ENCODE assay signal across 11 mouse cellular contexts in genomic region chr6:56447917-56448316, GRCm38 (mm10).
A peak's percentile ranks its signal among the peaks of the same experiment; 100 is the strongest.
DNase-seq lines count a peak whose midpoint lies in the region; ATAC-seq and TF ChIP-seq lines count a peak whose summit lies in the region.
"Had no signal": no experiment of that assay in that cellular context is flagged by ENCODE, and none has a peak within 500 bp of the region (broad histone marks: within the 10 kb centered on the region; RNA-seq: fewer than 3 reads in every experiment).

No protein-coding gene starts in this region.

- no peak overlapping the region for H3K4me3 ChIP-seq in E14TG2a.4 (replicated peaks; ENCODE audit: low read length)
- no peak overlapping the region for H3K4me3 ChIP-seq in cortical plate, adult 2 months (ENCODE audit: insufficient read depth, low read length)
- H3K4me3 ChIP-seq: hindbrain, embryonic 15.5 days; lung, embryonic 15.5 days; neural tube, embryonic 12.5 days had no signal

- no peaks in the 10 kb centered on the region for H3K4me1 ChIP-seq in E14TG2a.4 (replicated peaks; ENCODE audit: low read depth, low read length)
- H3K4me1 ChIP-seq in cortical plate, adult 2 months (ENCODE audit: control insufficient read depth, insufficient read depth, low read length): no peaks in the 10 kb centered on the region
- H3K4me1 ChIP-seq: hindbrain, embryonic 15.5 days; lung, embryonic 15.5 days; neural tube, embryonic 12.5 days had no signal

- H3K36me3 ChIP-seq in E14TG2a.4 (ENCODE audit: insufficient read depth, low read length): no peaks in the 10 kb centered on the region
- H3K36me3 ChIP-seq: hindbrain, embryonic 15.5 days; lung, embryonic 15.5 days; neural tube, embryonic 12.5 days had no signal

- intact Hi-C loops in gastrocnemius, postnatal 14 days (cut with DNase I; ENCODE audit: low total_unique reads): loop anchor here (5.0 kb wide), 1 partner anchor 381 kb away; no protein-coding TSS in a partner anchor

- peak; percentile 21 for TF ChIP-seq CTCF in E14TG2a.4 (conservative IDR thresholded peaks at IDR 0.05; ENCODE audit: low read length)
- 0 out of 2 replicates have a peak, but pooled peaks have one; percentile 14 for TF ChIP-seq CTCF in cortical plate, adult 2 months (IDR thresholded peaks at IDR 0.05; ENCODE audit: extremely low read depth, insufficient read depth, low read length)

- H3K27ac ChIP-seq in cortical plate, adult 2 months (ENCODE audit: insufficient read depth, low read length): no peak overlapping the region
- H3K27ac ChIP-seq: hindbrain, embryonic 15.5 days; lung, embryonic 15.5 days; neural tube, embryonic 12.5 days had no signal

- no peaks in the 10 kb centered on the region for H3K9me3 ChIP-seq in E14TG2a.4 (ENCODE audit: low read length)
- H3K9me3 ChIP-seq: hindbrain, embryonic 15.5 days; lung, embryonic 15.5 days; neural tube, embryonic 12.5 days had no signal

- DNase-seq in cerebellum, adult 11 months: no peak
- DNase-seq in kidney, adult 9 months: peak; percentile 12
- DNase-seq in kidney, postnatal 14 days: no peak
- DNase-seq in ovary, postnatal 36 days (ENCODE audit: low spot score): no peak
- no peak for DNase-seq in gastrocnemius, postnatal 14 days

- no peaks in the 10 kb centered on the region for H3K27me3 ChIP-seq in E14TG2a.4 (ENCODE audit: insufficient read depth, low read length)
- H3K27me3 ChIP-seq: hindbrain, embryonic 15.5 days; lung, embryonic 15.5 days; neural tube, embryonic 12.5 days had no signal

- ATAC-seq in cerebellum, adult (ENCODE audit: insufficient number of reproducible peaks, low FRiP score, low TSS enrichment): 0 out of 2 replicates have a peak, but pooled peaks have one; percentile 56

- TF ChIP-seq POLR2A in cortical plate, adult 2 months (IDR thresholded peaks at IDR 0.05; ENCODE audit: extremely low read depth, insufficient read depth, low read length): no peak
